Mouse (Mus musculus) hindbrain, embryonic 10.5 days (tissue): ENCODE measurements around the gene Gm3317. TPM values are rescaled to one million over a fixed set of nuclear protein-coding genes. Genes with fewer than 3 reads are reported as not detected.
"Not testable (repeated sequence)": the region's sequence is repeated elsewhere in the genome, so short reads cannot be mapped to it uniquely, and the experiment has no call there.

Experiments
- DNase-seq: peaks from one replicate; pipeline ENCODE4 v3.0.0-alpha.2; 2017; ENCODE audit warnings: low spot score
- H3K27ac ChIP-seq: fragments of 300-500 bp; sonication (generic); 2 replicates; pipeline ENCODE4 v1.5.1; 2016; ENCODE audit warnings: mild to moderate bottlenecking, moderate library complexity
- H3K27me3 ChIP-seq: fragments of 300-500 bp; sonication (generic); 2 replicates; pipeline ENCODE4 v1.6.1; 2016; ENCODE audit warnings: mild to moderate bottlenecking; ENCODE audit not compliant: poor library complexity, insufficient read depth, severe bottlenecking
- H3K36me3 ChIP-seq: fragments of 300-500 bp; sonication (generic); 2 replicates; pipeline ENCODE4 v1.6.1; 2016; ENCODE audit warnings: mild to moderate bottlenecking, moderate library complexity
- H3K4me1 ChIP-seq: fragments of 300-500 bp; sonication (generic); replicated peaks from 2 replicates; pipeline ENCODE4 v1.6.1; 2016; ENCODE audit warnings: mild to moderate bottlenecking
- H3K4me3 ChIP-seq: fragments of 300-500 bp; sonication (generic); 2 replicates; pipeline ENCODE4 v1.5.1; 2016; ENCODE audit warnings: mild to moderate bottlenecking, moderate library complexity
- H3K9me3 ChIP-seq: fragments of 300-500 bp; sonication (generic); 2 replicates; pipeline ENCODE4 v1.6.1; 2016; ENCODE audit warnings: mild to moderate bottlenecking, moderate library complexity
- WGBS: fragments of 180-500 bp; shearing (Covaris S2); methylation state at CpG from one replicate; pipeline ENCODE4 v1.1.7; 2016; 5-methylcytosine and 5-hydroxymethylcytosine counted together
- polyA plus RNA-seq: library from polyadenylated mRNA; unstranded; fragments of >200 nt; fragmentation: Nextera tagmentation; extraction: Ambion mirVana; gene quantifications from 2 replicates; pipeline ENCODE4 v1.2.1, GENCODE M21; 2016

Gm3317 gene
- not detected in 2 replicates for polyA plus RNA-seq

GRCm38 (mm10) chr14:5164235-5164634 is at the start of gene Gm3317:
Gm3317 (plus strand) TSS chr14:5164535.
- not testable (repeated sequence) for H3K27ac ChIP-seq, H3K27me3 ChIP-seq, DNase-seq, H3K9me3 ChIP-seq, H3K36me3 ChIP-seq, H3K4me1 ChIP-seq, H3K4me3 ChIP-seq
- no CpG with 5 or more reads among the region's 1 CpGs for WGBS

GRCm38 (mm10) chr14:5131219-5131618 is 33.1 kb upstream of the Gm3317 start, which contains the start of gene Gm8279:
Gm8279 (plus strand) TSS chr14:5131519.
- not testable (repeated sequence) for H3K27me3 ChIP-seq, H3K36me3 ChIP-seq, H3K4me1 ChIP-seq, DNase-seq, H3K4me3 ChIP-seq, H3K9me3 ChIP-seq, H3K27ac ChIP-seq
- WGBS, result 89% methylated on average over 2 of the region's 2 CpGs

- H3K27me3 ChIP-seq, H3K4me1 ChIP-seq, H3K36me3 ChIP-seq, H3K9me3 ChIP-seq, H3K4me3 ChIP-seq, DNase-seq, H3K27ac ChIP-seq: not testable (repeated sequence)
- WGBS, result no CpG with 5 or more reads among the region's 3 CpGs
Observed at GRCm38 (mm10) chr14:5185493-5185892, 21.2 kb downstream of the Gm3317 start, which contains the start of gene Gm8271. Gm8271 (plus strand) TSS chr14:5185793.

Other genes with a start within 250 kb of the Gm3317 start
- not detected in 2 replicates for gene Gm8297, start 180.6 kb upstream of the Gm3317 start, polyA plus RNA-seq
- not detected in 2 replicates for gene Gm3298, start 148.6 kb upstream of the Gm3317 start, polyA plus RNA-seq
- not detected in 2 replicates for gene 4930555G01Rik, start 113.9 kb upstream of the Gm3317 start, polyA plus RNA-seq
- 1.4 and 1.6 TPM in 2 replicates for gene Gm8281, start 93.5 kb upstream of the Gm3317 start, polyA plus RNA-seq
- not detected in 2 replicates for gene Gm8279, start 33.0 kb upstream of the Gm3317 start, polyA plus RNA-seq
- gene Gm8271, start 21.3 kb downstream of the Gm3317 start, polyA plus RNA-seq, result not detected in 2 replicates
- 0.10 TPM in 1 of 2 replicates, not detected in the other for gene Gm3526, start 96.0 kb downstream of the Gm3317 start, polyA plus RNA-seq
- gene Gm3542, start 170.4 kb downstream of the Gm3317 start, polyA plus RNA-seq, result not detected in 2 replicates
- not detected in 2 replicates for gene Gm3500, start 224.5 kb downstream of the Gm3317 start, polyA plus RNA-seq